Mouse (Mus musculus): ENCODE results near the gene Sergef. TPM values are rescaled to one million over a fixed set of nuclear protein-coding genes. Genes with fewer than 3 reads are reported as not detected.
A peak's percentile ranks its signal among the peaks of the same experiment; 100 is the strongest.

Sergef gene
- polyA plus RNA-seq, 1 experiment from 2014 or later = 13.2 TPM

GRCm38 (mm10) chr7:46638889-46639691 lies 517 bp downstream of the Sergef start:
- WGBS = 13% methylated on average over 32 of the region's 32 CpGs
- Histone ChIP-seq H3K9ac (ENCODE audit: low read length) (peak overlapping the region; percentile 71), H3K4me2 (ENCODE audit: low read depth, severe bottlenecking) (peak overlapping the region; percentile 92), H3K27me3 (ENCODE audit: control insufficient read depth, insufficient read depth, low read length) (no peaks in the 10 kb centered on the region), H3K36me3 (ENCODE audit: control insufficient read depth, insufficient read depth, low read length) (no peaks in the 10 kb centered on the region), H3K4me3 (ENCODE audit: low read depth, low read length) (peak overlapping the region; percentile 67), H3K4me1 (ENCODE audit: control insufficient read depth, insufficient read depth, low read length) (peaks cover 6% of the 10 kb centered on the region; the same call in 1 of the 2 replicates), H3K27ac (replicated peaks; ENCODE audit: low read depth, low read length) (no peak overlapping the region), H3K9me3 (ENCODE audit: control insufficient read depth, low read length) (no peaks in the 10 kb centered on the region)
- DNase-seq (ENCODE audit: low spot score) (no peak), ATAC-seq (ENCODE audit: insufficient number of reproducible peaks, low FRiP score, low TSS enrichment, low read depth) (peak; percentile 75)

- ATAC-seq (ENCODE audit: insufficient number of reproducible peaks, low FRiP score, low TSS enrichment, low read depth) (no peak), DNase-seq (ENCODE audit: low spot score) (no peak)
- H3K27me3 ChIP-seq (ENCODE audit: control insufficient read depth, insufficient read depth, low read length) = no peaks in the 10 kb centered on the region
- no peaks in the 10 kb centered on the region for H3K4me1 ChIP-seq (ENCODE audit: control insufficient read depth, insufficient read depth, low read length)
- no peak overlapping the region for H3K9ac ChIP-seq (ENCODE audit: low read length)
- no peak overlapping the region for H3K4me2 ChIP-seq (ENCODE audit: low read depth, severe bottlenecking)
- no peak overlapping the region for H3K4me3 ChIP-seq (ENCODE audit: low read depth, low read length)
- H3K27ac ChIP-seq (replicated peaks; ENCODE audit: low read depth, low read length) = no peak overlapping the region
- no peaks in the 10 kb centered on the region for H3K9me3 ChIP-seq (ENCODE audit: control insufficient read depth, low read length)
- no peaks in the 10 kb centered on the region for H3K36me3 ChIP-seq (ENCODE audit: control insufficient read depth, insufficient read depth, low read length)
- WGBS = 81% methylated on average over 8 of the region's 8 CpGs
Observed at GRCm38 (mm10) chr7:46628375-46628975, 11.1 kb downstream of the Sergef start.

GRCm38 (mm10) chr7:46623979-46624378 lies 15.6 kb downstream of the Sergef start:
- Histone ChIP-seq H3K4me3 (ENCODE audit: low read depth, low read length) (no peak overlapping the region), H3K4me1 (ENCODE audit: control insufficient read depth, insufficient read depth, low read length) (no peaks in the 10 kb centered on the region), H3K4me2 (ENCODE audit: low read depth, severe bottlenecking) (no peak overlapping the region), H3K27me3 (ENCODE audit: control insufficient read depth, insufficient read depth, low read length) (no peaks in the 10 kb centered on the region), H3K9me3 (ENCODE audit: control insufficient read depth, low read length) (no peaks in the 10 kb centered on the region), H3K9ac (ENCODE audit: low read length) (no peak overlapping the region), H3K36me3 (ENCODE audit: control insufficient read depth, insufficient read depth, low read length) (no peaks in the 10 kb centered on the region), H3K27ac (replicated peaks; ENCODE audit: low read depth, low read length) (no peak overlapping the region)
- DNase-seq (ENCODE audit: low spot score) (no peak), ATAC-seq (ENCODE audit: insufficient number of reproducible peaks, low FRiP score, low TSS enrichment, low read depth) (no peak)
- WGBS = 64% methylated on average over 2 of the region's 3 CpGs

GRCm38 (mm10) chr7:46618416-46619110 lies 21.0 kb downstream of the Sergef start:
- Histone ChIP-seq H3K36me3 (ENCODE audit: control insufficient read depth, insufficient read depth, low read length) (no peaks in the 10 kb centered on the region), H3K4me1 (ENCODE audit: control insufficient read depth, insufficient read depth, low read length) (no peaks in the 10 kb centered on the region), H3K9ac (ENCODE audit: low read length) (no peak overlapping the region; the same call in 1 of the 2 replicates), H3K27me3 (ENCODE audit: control insufficient read depth, insufficient read depth, low read length) (no peaks in the 10 kb centered on the region), H3K4me3 (ENCODE audit: low read depth, low read length) (no peak overlapping the region), H3K27ac (replicated peaks; ENCODE audit: low read depth, low read length) (no peak overlapping the region), H3K9me3 (ENCODE audit: control insufficient read depth, low read length) (no peaks in the 10 kb centered on the region), H3K4me2 (ENCODE audit: low read depth, severe bottlenecking) (no peak overlapping the region)
- no peak for DNase-seq (ENCODE audit: low spot score)
- 91% methylated on average over 23 of the region's 23 CpGs for WGBS
- no peak for ATAC-seq (ENCODE audit: insufficient number of reproducible peaks, low FRiP score, low TSS enrichment, low read depth)

- ATAC-seq (ENCODE audit: insufficient number of reproducible peaks, low FRiP score, low TSS enrichment, low read depth) (no peak), DNase-seq (ENCODE audit: low spot score) (no peak)
- Histone ChIP-seq H3K9me3 (ENCODE audit: control insufficient read depth, low read length) (no peaks in the 10 kb centered on the region), H3K4me1 (ENCODE audit: control insufficient read depth, insufficient read depth, low read length) (no peaks in the 10 kb centered on the region), H3K27me3 (ENCODE audit: control insufficient read depth, insufficient read depth, low read length) (no peaks in the 10 kb centered on the region), H3K4me2 (ENCODE audit: low read depth, severe bottlenecking) (no peak overlapping the region), H3K4me3 (ENCODE audit: low read depth, low read length) (no peak overlapping the region), H3K9ac (ENCODE audit: low read length) (no peak overlapping the region), H3K36me3 (ENCODE audit: control insufficient read depth, insufficient read depth, low read length) (no peaks in the 10 kb centered on the region), H3K27ac (replicated peaks; ENCODE audit: low read depth, low read length) (no peak overlapping the region)
- 92% methylated on average over 7 of the region's 7 CpGs for WGBS
Observed at GRCm38 (mm10) chr7:46616429-46617005, 23.1 kb downstream of the Sergef start.

- ATAC-seq (ENCODE audit: insufficient number of reproducible peaks, low FRiP score, low TSS enrichment, low read depth) (no peak), DNase-seq (ENCODE audit: low spot score) (no peak)
- Histone ChIP-seq H3K36me3 (ENCODE audit: control insufficient read depth, insufficient read depth, low read length) (no peaks in the 10 kb centered on the region), H3K9ac (ENCODE audit: low read length) (no peak overlapping the region), H3K27ac (replicated peaks; ENCODE audit: low read depth, low read length) (no peak overlapping the region), H3K27me3 (ENCODE audit: control insufficient read depth, insufficient read depth, low read length) (no peaks in the 10 kb centered on the region), H3K4me1 (ENCODE audit: control insufficient read depth, insufficient read depth, low read length) (no peaks in the 10 kb centered on the region), H3K9me3 (ENCODE audit: control insufficient read depth, low read length) (no peaks in the 10 kb centered on the region), H3K4me2 (ENCODE audit: low read depth, severe bottlenecking) (no peak overlapping the region), H3K4me3 (ENCODE audit: low read depth, low read length) (no peak overlapping the region)
- 63% methylated on average over 5 of the region's 5 CpGs for WGBS
Observed at GRCm38 (mm10) chr7:46615256-46615977, 24.2 kb downstream of the Sergef start.

GRCm38 (mm10) chr7:46614263-46614662 lies 25.3 kb downstream of the Sergef start:
- Histone ChIP-seq H3K4me1 (ENCODE audit: control insufficient read depth, insufficient read depth, low read length) (no peaks in the 10 kb centered on the region), H3K27me3 (ENCODE audit: control insufficient read depth, insufficient read depth, low read length) (no peaks in the 10 kb centered on the region), H3K27ac (replicated peaks; ENCODE audit: low read depth, low read length) (no peak overlapping the region), H3K36me3 (ENCODE audit: control insufficient read depth, insufficient read depth, low read length) (no peaks in the 10 kb centered on the region), H3K4me2 (ENCODE audit: low read depth, severe bottlenecking) (no peak overlapping the region), H3K4me3 (ENCODE audit: low read depth, low read length) (no peak overlapping the region), H3K9me3 (ENCODE audit: control insufficient read depth, low read length) (no peaks in the 10 kb centered on the region), H3K9ac (ENCODE audit: low read length) (no peak overlapping the region)
- no peak for DNase-seq (ENCODE audit: low spot score)
- 92% methylated on average over 12 of the region's 12 CpGs for WGBS
- no peak for ATAC-seq (ENCODE audit: insufficient number of reproducible peaks, low FRiP score, low TSS enrichment, low read depth)

- no peak overlapping the region for H3K4me3 ChIP-seq (ENCODE audit: low read depth, low read length)
- 59% methylated on average over 10 of the region's 10 CpGs for WGBS
- H3K4me1 ChIP-seq (ENCODE audit: control insufficient read depth, insufficient read depth, low read length) = no peaks in the 10 kb centered on the region
- no peaks in the 10 kb centered on the region for H3K27me3 ChIP-seq (ENCODE audit: control insufficient read depth, insufficient read depth, low read length)
- no peak overlapping the region for H3K27ac ChIP-seq (replicated peaks; ENCODE audit: low read depth, low read length)
- no peak for ATAC-seq (ENCODE audit: insufficient number of reproducible peaks, low FRiP score, low TSS enrichment, low read depth)
- no peak for DNase-seq (ENCODE audit: low spot score)
- no peaks in the 10 kb centered on the region for H3K9me3 ChIP-seq (ENCODE audit: control insufficient read depth, low read length)
- no peak overlapping the region for H3K4me2 ChIP-seq (ENCODE audit: low read depth, severe bottlenecking)
- H3K9ac ChIP-seq (ENCODE audit: low read length) = no peak overlapping the region
- H3K36me3 ChIP-seq (ENCODE audit: control insufficient read depth, insufficient read depth, low read length) = no peaks in the 10 kb centered on the region
Observed at GRCm38 (mm10) chr7:46613091-46613490, 26.5 kb downstream of the Sergef start.

Measured in limb, embryonic 11.5 days (tissue).